Mouse (Mus musculus) limb, embryonic 14.5 days (tissue): ENCODE data around the gene Gm20422. TPM values are rescaled to one million over a fixed set of nuclear protein-coding genes. Genes with fewer than 3 reads are reported as not detected.

Experiments used
- ATAC-seq: fragments of 200-750 bp; cut with Nextera tagmentation; 2 replicates; pipeline ENCODE4 v1.8.0; 2017; ENCODE audit warnings: low read depth, moderate number of reproducible peaks, moderate TSS enrichment; ENCODE audit not compliant: low FRiP score
- DNase-seq: peaks from one replicate; pipeline ENCODE4 v3.0.0-alpha.2; 2015; ENCODE audit warnings: low spot score
- H3K27ac ChIP-seq: fragments of 300-500 bp; sonication (generic); replicated peaks from 2 replicates; pipeline ENCODE4 v1.5.1; 2014; ENCODE audit warnings: low read depth, mild to moderate bottlenecking, low read length, moderate library complexity, mixed read lengths
- H3K27me3 ChIP-seq: fragments of 300-500 bp; sonication (generic); 2 replicates; pipeline ENCODE4 v1.6.1; 2014; ENCODE audit warnings: low read length, mixed read lengths; ENCODE audit not compliant: control insufficient read depth, insufficient read depth
- H3K36me3 ChIP-seq: fragments of 300-500 bp; sonication (generic); 2 replicates; pipeline ENCODE4 v1.6.1; 2014; ENCODE audit warnings: mild to moderate bottlenecking, low read length, moderate library complexity, mixed read lengths; ENCODE audit not compliant: control insufficient read depth, insufficient read depth
- H3K4me1 ChIP-seq: fragments of 300-500 bp; sonication (generic); 2 replicates; pipeline ENCODE4 v1.6.1; 2014; ENCODE audit warnings: antibody characterized with exemption, low read length, mixed read lengths; ENCODE audit not compliant: control insufficient read depth, insufficient read depth
- H3K4me2 ChIP-seq: fragments of 300-500 bp; sonication (generic); replicated peaks from 2 replicates; pipeline ENCODE4 v1.6.1; 2014; ENCODE audit warnings: low read depth, mild to moderate bottlenecking, low read length, moderate library complexity; ENCODE audit not compliant: severe bottlenecking
- H3K4me3 ChIP-seq: fragments of 300-500 bp; sonication (generic); replicated peaks from 2 replicates; pipeline ENCODE4 v1.5.1; 2014; ENCODE audit warnings: low read length
- H3K9ac ChIP-seq: fragments of 300-500 bp; sonication (generic); 2 replicates; pipeline ENCODE4 v1.6.1; 2014; ENCODE audit warnings: mild to moderate bottlenecking, low read depth, low read length, moderate library complexity; ENCODE audit not compliant: severe bottlenecking
- H3K9me3 ChIP-seq: fragments of 300-500 bp; sonication (generic); 2 replicates; pipeline ENCODE4 v1.6.1; 2016; ENCODE audit warnings: low read length; ENCODE audit not compliant: control insufficient read depth
- POLR2A ChIP-seq: fragments of 200-500 bp; IDR thresholded peaks from 2 replicates; pipeline ENCODE4 v1.8.0; 2012; ENCODE audit warnings: inconsistent platforms, mild to moderate bottlenecking, moderate library complexity, borderline replicate concordance; ENCODE audit not compliant: insufficient read depth, insufficient read length; ENCODE audit errors: extremely low read depth
- WGBS: fragments of 180-500 bp; shearing (Covaris S2); extraction: QIAGEN DNeasy Blood & Tissue Kit; methylation state at CpG from one replicate; pipeline ENCODE4 v1.1.7; 2014; 5-methylcytosine and 5-hydroxymethylcytosine counted together
- polyA plus RNA-seq, 2 experiments: library from polyadenylated mRNA; depleted of rRNA in 1 of 2; stranded (reverse) in 1 of 2; unstranded in 1 of 2; fragments of >200 nt; fragmentation: Nextera tagmentation in 1 of 2; extraction: Ambion mirVana in 1 of 2; gene quantifications; 2 replicates each; pipeline versions ENCODE4 v1.2.1 to v1.2.3; 2012 to 2014

The Gm20422 gene
- polyA plus RNA-seq, 2 experiments: 0.62 to 1.1 TPM

DNA sequence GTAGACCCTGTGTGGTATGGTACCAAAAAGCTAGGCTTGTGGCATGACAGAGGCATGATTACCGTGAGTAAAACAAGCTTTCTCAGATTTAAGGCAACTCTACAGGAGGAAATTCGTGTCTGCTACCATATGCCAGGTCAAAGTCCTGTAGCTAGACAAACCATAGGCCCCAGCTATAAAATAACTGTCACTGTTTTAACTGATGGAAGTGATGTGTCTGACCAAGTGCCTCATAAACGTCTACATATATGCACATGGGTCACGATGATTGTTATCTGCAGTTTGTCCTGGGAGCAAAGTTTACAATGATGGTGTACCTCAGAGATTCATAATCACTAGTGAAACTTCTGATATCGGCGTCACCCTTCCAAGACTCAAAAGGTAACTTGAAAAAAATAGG lies 33.9 kb downstream of the Gm20422 start:
- ATAC-seq (no peak), DNase-seq (no peak)
- no peak for TF ChIP-seq POLR2A
- 86% methylated on average over 6 of the region's 6 CpGs for WGBS
- H3K9ac ChIP-seq: no peak overlapping the region
- H3K27ac ChIP-seq: no peak overlapping the region
- H3K4me3 ChIP-seq: no peak overlapping the region
- H3K9me3 ChIP-seq: no peaks in the 10 kb centered on the region
- H3K27me3 ChIP-seq: no peaks in the 10 kb centered on the region
- H3K4me2 ChIP-seq: no peak overlapping the region
- peaks cover 15% of the 10 kb centered on the region for H3K36me3 ChIP-seq
- H3K4me1 ChIP-seq: no peaks in the 10 kb centered on the region

DNA sequence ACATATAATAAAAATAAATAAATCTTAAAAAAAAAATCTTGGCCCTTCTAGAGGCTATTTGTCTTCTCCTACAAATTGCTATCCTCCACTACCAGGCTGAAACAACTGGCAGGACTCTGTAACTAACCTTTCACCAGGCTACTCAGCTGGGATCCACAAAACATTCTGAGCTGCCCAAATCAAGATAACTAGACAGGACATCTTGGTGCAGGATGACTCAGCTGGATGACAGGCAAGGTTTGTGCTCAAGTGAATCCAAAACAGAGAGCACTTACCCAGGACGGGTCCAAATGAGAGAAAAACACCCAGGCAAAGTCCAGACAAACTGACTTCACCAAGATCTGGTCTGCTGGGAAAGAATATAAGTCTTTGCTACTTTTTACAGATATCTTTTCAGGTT lies 39.2 kb downstream of the Gm20422 start:
- H3K36me3 ChIP-seq: no peaks in the 10 kb centered on the region
- no peak overlapping the region for H3K4me3 ChIP-seq
- WGBS: 90% methylated on average over 1 of the region's 1 CpGs
- no peak overlapping the region for H3K4me2 ChIP-seq
- DNase-seq (no peak), ATAC-seq (no peak)
- no peaks in the 10 kb centered on the region for H3K9me3 ChIP-seq
- no peak overlapping the region for H3K27ac ChIP-seq
- TF ChIP-seq POLR2A: no peak
- no peaks in the 10 kb centered on the region for H3K27me3 ChIP-seq
- no peak overlapping the region for H3K9ac ChIP-seq
- no peaks in the 10 kb centered on the region for H3K4me1 ChIP-seq

GRCm38 (mm10) chr8:69717232-69717580 lies 57.5 kb downstream of the Gm20422 start:
- Histone ChIP-seq H3K27ac (peak overlapping the region; percentile 63), H3K9ac (no peak overlapping the region), H3K4me2 (peak overlapping the region; percentile 47), H3K9me3 (no peaks in the 10 kb centered on the region), H3K4me3 (peak overlapping the region; percentile 83), H3K36me3 (peaks cover 6% of the 10 kb centered on the region; the same call in 1 of the 2 replicates), H3K4me1 (peaks cover 6% of the 10 kb centered on the region), H3K27me3 (no peaks in the 10 kb centered on the region)
- DNase-seq (no peak), ATAC-seq (peak; percentile 6)
- no peak for TF ChIP-seq POLR2A
- WGBS: 44% methylated on average over 5 of the region's 5 CpGs

GRCm38 (mm10) chr8:69716403-69717231 lies 58.1 kb downstream of the Gm20422 start:
- Histone ChIP-seq H3K4me3 (peak overlapping the region; percentile 83), H3K4me2 (peak overlapping the region; percentile 49), H3K27ac (peak overlapping the region; percentile 99), H3K36me3 (peaks cover 11% of the 10 kb centered on the region; the same call in 1 of the 2 replicates), H3K4me1 (peaks cover 6% of the 10 kb centered on the region), H3K9me3 (no peaks in the 10 kb centered on the region), H3K27me3 (no peaks in the 10 kb centered on the region), H3K9ac (peak overlapping the region; percentile 88)
- DNase-seq (peak; percentile 100), ATAC-seq (peak; percentile 97)
- TF ChIP-seq POLR2A: peak; percentile 97
- under 1% methylated on average over 48 of the region's 52 CpGs for WGBS

GRCm38 (mm10) chr8:69715366-69715765 lies 59.3 kb downstream of the Gm20422 start:
- H3K4me2 ChIP-seq: peak overlapping the region; percentile 49
- no peaks in the 10 kb centered on the region for H3K27me3 ChIP-seq
- H3K36me3 ChIP-seq: peaks cover 12% of the 10 kb centered on the region; the same call in 1 of the 2 replicates
- H3K4me3 ChIP-seq: peak overlapping the region; percentile 83
- no peak for ATAC-seq
- DNase-seq: no peak
- H3K9ac ChIP-seq: peak overlapping the region; percentile 34; the same call in 1 of the 2 replicates
- no peak overlapping the region for H3K27ac ChIP-seq
- peaks cover 6% of the 10 kb centered on the region for H3K4me1 ChIP-seq
- 83% methylated on average over 6 of the region's 6 CpGs for WGBS
- TF ChIP-seq POLR2A: no peak
- no peaks in the 10 kb centered on the region for H3K9me3 ChIP-seq
